Mouse (Mus musculus) small intestine, adult 2 months (tissue): ENCODE results near the gene Lamtor5. TPM values are rescaled to one million over a fixed set of nuclear protein-coding genes. Genes with fewer than 3 reads are reported as not detected.

Experiments
- H3K27ac ChIP-seq: fragments of 200-500 bp; 2 replicates; pipeline ENCODE4 v1.5.1; 2012; ENCODE audit warnings: low read depth, low read length, control low read depth, inconsistent platforms; ENCODE audit not compliant: insufficient read depth
- H3K27me3 ChIP-seq: fragments of 200-500 bp; 2 replicates; pipeline ENCODE4 v1.6.1; 2012; ENCODE audit warnings: mild to moderate bottlenecking, moderate library complexity, low read length, inconsistent platforms; ENCODE audit not compliant: control insufficient read depth, insufficient read depth
- H3K36me3 ChIP-seq: fragments of 200-500 bp; 2 replicates; pipeline ENCODE4 v1.6.1; 2012; ENCODE audit warnings: mild to moderate bottlenecking, low read length, control low read depth, inconsistent platforms; ENCODE audit not compliant: control insufficient read depth, insufficient read depth
- H3K4me1 ChIP-seq: fragments of 200-500 bp; 2 replicates; pipeline ENCODE4 v1.6.1; 2012; ENCODE audit warnings: low read length, inconsistent platforms, mixed read lengths; ENCODE audit not compliant: control insufficient read depth, insufficient read depth, insufficient read length
- H3K4me3 ChIP-seq: fragments of 200-500 bp; 2 replicates; pipeline ENCODE4 v1.5.1; 2012; ENCODE audit warnings: low read depth, mild to moderate bottlenecking, control low read depth, inconsistent platforms, low read length, moderate library complexity
- CTCF ChIP-seq: fragments of 200-500 bp; IDR thresholded peaks from 2 replicates; pipeline ENCODE4 v1.5.1; 2012; ENCODE audit warnings: low read depth, mild to moderate bottlenecking, control low read depth, inconsistent platforms, low read length, moderate library complexity, mixed read lengths; ENCODE audit not compliant: insufficient replicate concordance, insufficient read length; ENCODE audit errors: extremely low read depth
- POLR2A ChIP-seq: fragments of 200-500 bp; IDR thresholded peaks from 2 replicates; pipeline ENCODE4 v1.6.1; 2012; ENCODE audit warnings: low read depth, mild to moderate bottlenecking, control low read depth, inconsistent platforms, low read length, moderate library complexity
- WGBS: fragments of 180-500 bp; shearing (Covaris S2); methylation state at CpG from one replicate; pipeline ENCODE4 v1.1.7; 2018; 5-methylcytosine and 5-hydroxymethylcytosine counted together
- polyA plus RNA-seq: library from polyadenylated mRNA; depleted of rRNA; stranded (reverse); fragments of >200 nt; gene quantifications from 2 replicates; pipeline ENCODE4 v1.2.3, GENCODE M21; 2012

The Lamtor5 gene
- polyA plus RNA-seq, 1 experiment, result 55.1 TPM

DNA sequence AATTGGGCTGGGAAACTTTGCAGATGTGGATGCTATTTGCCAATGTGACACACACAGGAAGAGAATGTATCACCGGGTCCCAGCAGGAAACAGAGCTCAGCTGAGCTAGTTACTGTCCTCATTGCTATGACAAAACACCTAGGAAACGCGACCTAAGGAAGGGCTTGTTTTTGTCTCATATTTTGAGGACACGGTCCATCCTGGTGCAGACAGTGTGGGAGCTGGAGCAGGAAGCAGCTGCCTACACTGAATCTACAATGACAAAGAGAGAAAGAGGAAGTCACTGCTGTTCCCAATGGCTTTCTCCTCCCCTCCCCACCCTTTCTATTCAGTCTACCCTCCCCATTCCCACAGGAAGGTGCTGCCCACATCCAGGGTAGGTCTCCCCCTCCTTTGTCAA, 26.6 kb upstream of the Lamtor5 start:
- H3K4me1 ChIP-seq, result peaks cover 3% of the 10 kb centered on the region; the same call in 1 of the 2 replicates
- no peaks in the 10 kb centered on the region for H3K36me3 ChIP-seq
- no peak overlapping the region for H3K27ac ChIP-seq
- WGBS, result 64% methylated on average over 4 of the region's 4 CpGs
- TF ChIP-seq POLR2A (no peak), CTCF (no peak)
- no peak overlapping the region for H3K4me3 ChIP-seq
- H3K27me3 ChIP-seq, result 0 out of 2 replicates have a peak, but pooled peaks cover 3% of the 10 kb centered on the region

DNA sequence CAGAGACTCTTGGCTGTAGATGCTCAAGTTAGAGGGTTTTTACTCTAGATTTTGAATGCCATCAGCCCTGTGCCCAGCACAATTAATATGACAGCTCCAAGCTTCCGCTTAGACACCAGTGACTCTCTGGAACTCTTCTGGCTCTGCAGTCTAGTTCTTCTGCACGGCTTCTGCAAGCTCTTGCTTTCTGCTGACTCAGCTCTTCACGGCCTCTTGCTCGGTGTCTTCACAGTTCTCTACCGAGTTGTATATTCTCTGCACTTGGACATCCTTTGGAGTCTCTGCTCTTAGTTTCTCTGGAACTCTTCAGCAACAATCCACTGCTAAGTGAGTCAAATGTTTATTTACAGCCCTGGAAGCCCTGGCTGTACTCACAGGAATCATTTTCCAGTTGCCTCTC, 24.7 kb upstream of the Lamtor5 start:
- Histone ChIP-seq H3K27me3 (0 out of 2 replicates have a peak, but pooled peaks cover 3% of the 10 kb centered on the region), H3K27ac (no peak overlapping the region), H3K4me1 (peaks cover 3% of the 10 kb centered on the region; the same call in 1 of the 2 replicates), H3K4me3 (no peak overlapping the region), H3K36me3 (no peaks in the 10 kb centered on the region)
- TF ChIP-seq CTCF (no peak), POLR2A (no peak)
- 63% methylated on average over 5 of the region's 5 CpGs for WGBS

DNA sequence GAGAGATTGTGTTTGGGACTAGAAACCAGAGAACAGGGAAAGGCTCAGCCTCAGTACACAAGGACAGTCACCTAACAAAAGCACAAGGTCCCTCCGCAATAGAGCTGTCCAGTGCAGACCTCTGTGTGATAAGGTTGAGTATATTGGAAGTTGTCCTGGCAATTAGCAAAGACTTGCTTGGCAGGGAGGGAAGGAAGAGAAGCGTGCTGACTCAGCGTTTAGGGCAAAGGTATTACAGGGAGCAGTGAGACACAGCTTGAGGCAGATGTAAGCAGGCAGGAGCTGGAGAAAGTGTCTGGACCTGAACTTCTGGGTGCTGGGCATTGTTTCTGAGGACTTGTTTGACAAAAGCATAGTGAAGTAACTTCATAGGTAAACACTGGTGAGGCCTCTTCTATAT, 22.7 kb upstream of the Lamtor5 start:
- H3K27me3 ChIP-seq, result 0 out of 2 replicates have a peak, but pooled peaks cover 3% of the 10 kb centered on the region
- WGBS, result 70% methylated on average over 3 of the region's 3 CpGs
- H3K27ac ChIP-seq, result no peak overlapping the region
- no peak for TF ChIP-seq CTCF
- no peak for TF ChIP-seq POLR2A
- no peak overlapping the region for H3K4me3 ChIP-seq
- no peaks in the 10 kb centered on the region for H3K4me1 ChIP-seq
- no peaks in the 10 kb centered on the region for H3K36me3 ChIP-seq

DNA sequence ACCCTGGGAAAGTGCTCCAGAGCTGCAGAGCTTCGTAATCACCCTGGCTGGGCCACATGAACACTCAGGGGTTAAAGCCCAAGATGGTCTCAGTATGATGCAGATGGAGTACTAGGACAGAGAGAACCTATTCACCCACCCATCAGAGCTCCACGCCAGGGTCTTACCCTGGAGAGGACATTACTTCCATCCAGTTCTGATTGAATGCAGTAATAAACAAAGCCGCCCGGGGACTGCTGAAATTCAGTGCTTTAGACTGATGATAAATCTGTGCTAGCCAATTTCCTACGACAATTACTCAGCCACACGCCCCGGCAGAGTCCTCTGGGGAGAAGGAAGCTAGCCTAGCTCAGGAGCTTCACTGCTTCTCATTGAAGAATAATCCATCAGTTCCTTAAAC, 21.9 kb upstream of the Lamtor5 start:
- Histone ChIP-seq H3K4me3 (no peak overlapping the region), H3K27ac (no peak overlapping the region), H3K36me3 (no peaks in the 10 kb centered on the region), H3K4me1 (no peaks in the 10 kb centered on the region), H3K27me3 (0 out of 2 replicates have a peak, but pooled peaks cover 3% of the 10 kb centered on the region)
- no peak for TF ChIP-seq POLR2A
- no peak for TF ChIP-seq CTCF
- WGBS, result 61% methylated on average over 7 of the region's 7 CpGs

DNA sequence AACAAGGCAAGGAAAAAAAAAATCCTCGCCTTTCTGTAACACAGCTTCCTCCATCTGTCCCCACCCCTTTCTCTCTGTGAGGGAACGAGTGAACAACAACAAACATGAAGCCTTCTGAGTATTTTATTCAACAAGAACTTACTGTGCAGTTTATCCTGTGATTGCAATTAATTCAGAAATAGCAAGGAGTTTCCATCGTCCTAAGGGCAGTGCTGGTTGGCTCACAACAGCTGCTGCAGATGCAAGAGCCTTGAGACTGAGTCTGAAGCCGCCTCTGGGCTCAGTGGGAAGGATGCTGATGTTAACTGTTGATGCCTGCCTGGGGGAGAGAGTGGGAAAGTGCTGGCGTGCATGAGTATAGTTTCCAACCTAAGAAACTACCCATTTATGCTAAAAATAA, 20.7 kb upstream of the Lamtor5 start:
- WGBS, result 61% methylated on average over 5 of the region's 5 CpGs
- H3K36me3 ChIP-seq, result no peaks in the 10 kb centered on the region
- H3K27ac ChIP-seq, result no peak overlapping the region
- 0 out of 2 replicates have a peak, but pooled peaks cover 3% of the 10 kb centered on the region for H3K27me3 ChIP-seq
- no peaks in the 10 kb centered on the region for H3K4me1 ChIP-seq
- no peak for TF ChIP-seq POLR2A
- TF ChIP-seq CTCF, result no peak
- H3K4me3 ChIP-seq, result no peak overlapping the region

DNA sequence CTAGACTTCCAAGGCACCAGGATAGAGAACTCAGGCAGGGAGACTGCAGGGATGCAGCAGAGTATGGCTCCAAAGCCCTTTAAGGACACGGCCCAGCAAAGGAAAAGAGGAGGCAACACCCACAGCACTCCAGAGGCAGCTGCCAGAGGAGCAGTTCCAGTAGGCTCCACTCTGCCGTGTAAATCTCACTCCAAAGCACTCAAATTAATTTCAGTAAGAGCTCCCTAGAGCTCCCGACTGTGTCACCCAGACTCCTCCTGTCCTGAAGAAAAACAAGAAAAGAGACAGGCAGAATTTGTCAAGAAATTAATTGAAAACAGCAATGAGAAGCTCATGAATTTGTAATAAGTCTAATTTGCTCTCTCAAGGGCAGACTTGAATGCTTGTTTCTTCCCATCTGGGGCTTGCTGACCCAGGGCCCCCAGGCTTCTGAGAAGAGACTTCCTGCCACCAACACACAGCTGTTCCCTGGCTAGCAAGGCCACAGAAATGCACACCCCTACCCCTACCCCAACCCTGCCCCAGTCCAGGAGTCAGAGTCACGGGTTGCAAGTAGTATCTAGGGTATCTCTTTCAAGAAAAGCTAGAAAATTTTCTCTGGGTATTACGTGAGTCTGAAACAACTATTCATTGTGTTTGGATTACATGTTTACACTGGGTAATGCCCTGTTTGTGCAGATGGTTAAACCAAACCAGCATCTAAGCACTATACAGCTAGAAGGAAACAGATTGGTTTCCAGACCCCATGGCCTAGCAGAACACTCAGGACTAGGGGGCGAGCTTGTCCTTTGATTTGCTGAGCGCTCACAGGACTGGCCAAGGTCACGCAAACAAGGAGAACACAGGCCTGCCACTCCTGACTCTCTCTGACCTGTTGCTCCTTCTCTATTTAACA, 17.5 kb upstream of the Lamtor5 start:
- WGBS, result 63% methylated on average over 8 of the region's 8 CpGs
- no peak overlapping the region for H3K4me3 ChIP-seq
- H3K4me1 ChIP-seq, result no peaks in the 10 kb centered on the region
- no peak for TF ChIP-seq CTCF
- no peak for TF ChIP-seq POLR2A
- H3K27me3 ChIP-seq, result no peaks in the 10 kb centered on the region
- 0 out of 2 replicates have a peak overlapping the region, but pooled peaks have one; percentile 9 for H3K27ac ChIP-seq
- no peaks in the 10 kb centered on the region for H3K36me3 ChIP-seq

DNA sequence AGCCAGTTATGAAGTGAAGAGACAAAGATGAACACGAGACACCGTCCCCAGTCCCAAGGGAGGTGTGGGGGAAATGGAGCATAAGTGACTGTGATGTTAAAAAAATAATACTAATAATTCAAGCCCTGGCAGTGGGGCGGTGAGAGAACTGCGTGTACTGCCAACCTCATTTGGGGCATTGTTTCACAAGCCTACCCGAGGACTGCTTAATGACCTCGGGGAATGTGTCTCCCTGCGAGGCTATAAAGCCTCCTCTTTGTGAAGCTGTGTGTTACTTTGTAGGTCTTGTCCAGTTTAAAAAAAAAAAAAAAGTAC, 16.9 kb upstream of the Lamtor5 start:
- H3K4me3 ChIP-seq, result no peak overlapping the region
- 54% methylated on average over 7 of the region's 7 CpGs for WGBS
- no peaks in the 10 kb centered on the region for H3K36me3 ChIP-seq
- H3K27me3 ChIP-seq, result no peaks in the 10 kb centered on the region
- H3K27ac ChIP-seq, result no peak overlapping the region
- TF ChIP-seq CTCF (no peak), POLR2A (no peak)
- H3K4me1 ChIP-seq, result no peaks in the 10 kb centered on the region
